Mouse (Mus musculus): ENCODE measurements around the gene Rgs3. TPM values are rescaled to one million over a fixed set of nuclear protein-coding genes. Genes with fewer than 3 reads are reported as not detected.
A peak's percentile ranks its signal among the peaks of the same experiment; 100 is the strongest.

The Rgs3 gene
- polyA plus RNA-seq, 1 experiment from 2014 or later, result 54.3 TPM

DNA sequence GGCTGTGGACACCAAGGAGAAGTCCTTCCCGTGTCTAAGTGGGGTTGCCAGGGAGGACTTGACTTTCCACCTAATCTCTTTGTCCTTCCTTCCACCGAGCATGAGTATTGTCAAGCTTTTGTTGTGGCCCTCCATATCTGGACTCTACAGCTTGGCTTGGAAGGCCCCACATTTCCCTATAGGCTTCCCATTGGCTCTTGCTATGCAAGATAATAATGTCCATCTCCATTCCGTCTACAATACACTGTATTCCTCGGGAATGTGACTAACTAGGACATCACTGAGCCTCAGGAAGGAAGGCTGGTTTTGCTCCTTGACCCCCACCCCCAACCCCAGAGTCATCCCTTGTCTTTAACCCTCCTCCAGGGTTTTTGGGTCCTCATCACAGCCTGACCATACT lies 44.0 kb downstream of the Rgs3 start:
- H3K9me3 ChIP-seq (replicated peaks; ENCODE audit: control insufficient read depth, low read length), result 0 out of 2 replicates have a peak, but pooled peaks cover 3% of the 10 kb centered on the region
- ATAC-seq (replicated peaks; ENCODE audit: insufficient number of reproducible peaks, low FRiP score, low TSS enrichment), result no peak
- no peak overlapping the region for H3K9ac ChIP-seq (ENCODE audit: low read depth, low read length)
- no peak overlapping the region for H3K4me3 ChIP-seq (ENCODE audit: low read depth, low read length)
- H3K27ac ChIP-seq (ENCODE audit: low read depth, low read length), result no peak overlapping the region
- no peaks in the 10 kb centered on the region for H3K36me3 ChIP-seq (ENCODE audit: control insufficient read depth, insufficient read depth, low read length)
- no peak overlapping the region for H3K4me2 ChIP-seq
- H3K4me1 ChIP-seq (ENCODE audit: control insufficient read depth, insufficient read depth, low read length), result no peaks in the 10 kb centered on the region; the same call in none of the 2 replicates
- peaks cover 51% of the 10 kb centered on the region for H3K27me3 ChIP-seq (ENCODE audit: control insufficient read depth, insufficient read depth, low read length)
- 64% methylated on average over 4 of the region's 4 CpGs for WGBS (ENCODE audit: insufficient replicate concordance)

DNA sequence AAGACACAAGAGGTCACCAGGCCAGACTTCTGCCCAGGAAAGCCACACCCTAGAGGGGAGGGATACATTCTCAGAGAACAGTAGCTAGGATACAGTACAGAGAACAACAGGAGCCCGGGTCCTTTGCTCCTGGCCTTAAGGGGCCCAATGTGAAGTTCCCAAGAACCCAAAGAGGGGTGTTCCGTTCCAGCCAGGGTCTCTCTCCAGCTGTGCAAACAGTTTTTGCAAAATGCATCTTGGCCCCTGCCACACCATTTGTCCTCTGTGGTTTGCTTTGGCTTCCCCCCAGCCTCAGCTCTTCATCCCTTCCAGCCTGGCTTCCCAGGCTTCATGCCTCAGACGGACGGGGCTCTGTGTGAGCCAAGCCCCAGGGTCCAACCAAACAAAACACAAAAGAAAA lies 44.4 kb downstream of the Rgs3 start:
- H3K36me3 ChIP-seq (ENCODE audit: control insufficient read depth, insufficient read depth, low read length), result no peaks in the 10 kb centered on the region
- H3K4me2 ChIP-seq, result no peak overlapping the region
- no peak overlapping the region for H3K27ac ChIP-seq (ENCODE audit: low read depth, low read length)
- H3K9me3 ChIP-seq (replicated peaks; ENCODE audit: control insufficient read depth, low read length), result 0 out of 2 replicates have a peak, but pooled peaks cover 3% of the 10 kb centered on the region
- no peak for ATAC-seq (replicated peaks; ENCODE audit: insufficient number of reproducible peaks, low FRiP score, low TSS enrichment)
- H3K9ac ChIP-seq (ENCODE audit: low read depth, low read length), result no peak overlapping the region
- H3K4me3 ChIP-seq (ENCODE audit: low read depth, low read length), result no peak overlapping the region
- peaks cover 56% of the 10 kb centered on the region for H3K27me3 ChIP-seq (ENCODE audit: control insufficient read depth, insufficient read depth, low read length)
- H3K4me1 ChIP-seq (ENCODE audit: control insufficient read depth, insufficient read depth, low read length), result no peaks in the 10 kb centered on the region; the same call in none of the 2 replicates
- WGBS (ENCODE audit: insufficient replicate concordance), result 69% methylated on average over 4 of the region's 4 CpGs

GRCm38 (mm10) chr4:62605856-62606541 lies 46.4 kb downstream of the Rgs3 start:
- Histone ChIP-seq H3K9me3 (replicated peaks; ENCODE audit: control insufficient read depth, low read length) (0 out of 2 replicates have a peak, but pooled peaks cover 2% of the 10 kb centered on the region), H3K27ac (ENCODE audit: low read depth, low read length) (no peak overlapping the region), H3K4me2 (no peak overlapping the region), H3K4me1 (ENCODE audit: control insufficient read depth, insufficient read depth, low read length) (peaks cover 17% of the 10 kb centered on the region), H3K27me3 (ENCODE audit: control insufficient read depth, insufficient read depth, low read length) (peaks cover 59% of the 10 kb centered on the region), H3K9ac (ENCODE audit: low read depth, low read length) (no peak overlapping the region), H3K36me3 (ENCODE audit: control insufficient read depth, insufficient read depth, low read length) (no peaks in the 10 kb centered on the region), H3K4me3 (ENCODE audit: low read depth, low read length) (no peak overlapping the region)
- no peak for ATAC-seq (replicated peaks; ENCODE audit: insufficient number of reproducible peaks, low FRiP score, low TSS enrichment)
- 79% methylated on average over 9 of the region's 9 CpGs for WGBS (ENCODE audit: insufficient replicate concordance)

DNA sequence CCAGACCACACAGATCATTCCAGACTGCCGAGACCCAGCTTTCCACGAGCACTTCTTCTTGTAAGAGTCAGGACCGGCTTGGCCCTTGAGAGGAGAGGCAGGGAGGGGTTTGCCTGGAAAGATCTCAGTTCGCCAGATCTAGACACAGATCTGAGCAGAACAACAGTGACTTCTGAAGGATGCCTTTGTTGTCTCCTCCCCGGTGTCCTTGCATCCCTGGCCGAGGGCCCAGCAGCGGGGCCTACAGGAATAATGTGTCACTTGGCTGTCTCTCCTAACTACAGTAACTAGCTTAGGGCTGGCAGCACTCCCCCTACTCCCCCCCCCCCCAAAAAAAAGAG lies 46.9 kb downstream of the Rgs3 start:
- 57% methylated on average over 7 of the region's 7 CpGs for WGBS (ENCODE audit: insufficient replicate concordance)
- H3K4me3 ChIP-seq (ENCODE audit: low read depth, low read length), result no peak overlapping the region
- H3K36me3 ChIP-seq (ENCODE audit: control insufficient read depth, insufficient read depth, low read length), result no peaks in the 10 kb centered on the region
- H3K9ac ChIP-seq (ENCODE audit: low read depth, low read length), result no peak overlapping the region
- H3K9me3 ChIP-seq (replicated peaks; ENCODE audit: control insufficient read depth, low read length), result no peaks in the 10 kb centered on the region
- no peak overlapping the region for H3K4me2 ChIP-seq
- peaks cover 18% of the 10 kb centered on the region for H3K4me1 ChIP-seq (ENCODE audit: control insufficient read depth, insufficient read depth, low read length)
- H3K27ac ChIP-seq (ENCODE audit: low read depth, low read length), result no peak overlapping the region
- no peak for ATAC-seq (replicated peaks; ENCODE audit: insufficient number of reproducible peaks, low FRiP score, low TSS enrichment)
- peaks cover 61% of the 10 kb centered on the region for H3K27me3 ChIP-seq (ENCODE audit: control insufficient read depth, insufficient read depth, low read length)

- H3K4me2 ChIP-seq, result no peak overlapping the region
- no peaks in the 10 kb centered on the region for H3K36me3 ChIP-seq (ENCODE audit: control insufficient read depth, insufficient read depth, low read length)
- H3K4me1 ChIP-seq (ENCODE audit: control insufficient read depth, insufficient read depth, low read length), result peaks cover 18% of the 10 kb centered on the region
- peaks cover 61% of the 10 kb centered on the region for H3K27me3 ChIP-seq (ENCODE audit: control insufficient read depth, insufficient read depth, low read length)
- H3K4me3 ChIP-seq (ENCODE audit: low read depth, low read length), result no peak overlapping the region
- H3K9ac ChIP-seq (ENCODE audit: low read depth, low read length), result no peak overlapping the region
- no peak for ATAC-seq (replicated peaks; ENCODE audit: insufficient number of reproducible peaks, low FRiP score, low TSS enrichment)
- H3K27ac ChIP-seq (ENCODE audit: low read depth, low read length), result no peak overlapping the region
- WGBS (ENCODE audit: insufficient replicate concordance), result 63% methylated on average over 7 of the region's 7 CpGs
- no peaks in the 10 kb centered on the region for H3K9me3 ChIP-seq (replicated peaks; ENCODE audit: control insufficient read depth, low read length)
These were observed 47.3 kb downstream of the Rgs3 start for GRCm38 (mm10) chr4:62606905-62607304.

DNA sequence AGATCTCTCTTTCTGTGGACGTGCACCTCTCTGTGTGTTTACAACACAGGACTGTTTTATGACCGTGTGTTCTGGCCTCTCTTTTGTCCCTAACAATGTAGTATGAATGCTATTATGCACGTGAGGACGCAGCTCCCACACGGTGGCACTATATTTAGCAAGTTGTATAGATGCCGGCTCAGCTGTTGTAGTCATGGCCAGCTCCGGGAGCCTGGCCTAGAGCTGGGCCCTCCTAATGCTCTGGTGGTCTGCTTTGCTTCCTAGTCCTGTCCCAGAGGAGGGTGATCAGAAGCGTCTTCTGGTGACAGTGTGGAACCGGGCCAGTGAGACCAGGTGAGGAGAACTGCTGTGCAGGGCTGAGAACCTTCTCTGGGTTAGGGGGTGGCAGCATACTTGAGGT lies 47.7 kb downstream of the Rgs3 start:
- Histone ChIP-seq H3K27me3 (ENCODE audit: control insufficient read depth, insufficient read depth, low read length) (peaks cover 61% of the 10 kb centered on the region), H3K4me2 (no peak overlapping the region), H3K4me1 (ENCODE audit: control insufficient read depth, insufficient read depth, low read length) (peaks cover 18% of the 10 kb centered on the region), H3K36me3 (ENCODE audit: control insufficient read depth, insufficient read depth, low read length) (no peaks in the 10 kb centered on the region), H3K9ac (ENCODE audit: low read depth, low read length) (no peak overlapping the region), H3K4me3 (ENCODE audit: low read depth, low read length) (no peak overlapping the region), H3K9me3 (replicated peaks; ENCODE audit: control insufficient read depth, low read length) (no peaks in the 10 kb centered on the region), H3K27ac (ENCODE audit: low read depth, low read length) (no peak overlapping the region)
- WGBS (ENCODE audit: insufficient replicate concordance), result 39% methylated on average over 9 of the region's 9 CpGs
- ATAC-seq (replicated peaks; ENCODE audit: insufficient number of reproducible peaks, low FRiP score, low TSS enrichment), result no peak; the same call in 1 of the 2 replicates

GRCm38 (mm10) chr4:62607805-62608204 lies 48.2 kb downstream of the Rgs3 start:
- H3K27ac ChIP-seq (ENCODE audit: low read depth, low read length), result no peak overlapping the region
- no peak overlapping the region for H3K9ac ChIP-seq (ENCODE audit: low read depth, low read length)

DNA sequence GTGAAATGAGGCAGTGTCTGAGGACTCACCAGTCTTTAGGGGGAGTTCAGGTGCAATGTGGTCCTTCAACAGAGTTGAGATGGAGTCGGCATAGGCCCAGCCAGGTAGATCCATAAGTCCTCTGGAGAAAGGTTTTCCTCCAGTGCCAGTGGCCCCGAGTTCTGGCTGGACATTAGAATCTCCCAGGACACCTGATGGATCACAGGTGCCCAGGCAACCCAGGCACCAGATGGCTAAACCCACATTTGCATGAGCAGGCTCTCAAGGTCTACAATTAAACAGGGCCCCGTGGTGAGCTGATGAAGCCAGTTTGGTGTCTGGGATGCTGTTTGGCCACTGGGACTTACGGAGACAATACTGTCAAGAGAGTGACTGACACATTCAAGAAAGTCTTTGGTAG lies 49.7 kb downstream of the Rgs3 start:
- Histone ChIP-seq H3K36me3 (ENCODE audit: control insufficient read depth, insufficient read depth, low read length) (no peaks in the 10 kb centered on the region), H3K27ac (ENCODE audit: low read depth, low read length) (no peak overlapping the region), H3K4me3 (ENCODE audit: low read depth, low read length) (no peak overlapping the region), H3K4me1 (ENCODE audit: control insufficient read depth, insufficient read depth, low read length) (peaks cover 29% of the 10 kb centered on the region), H3K4me2 (no peak overlapping the region), H3K9ac (ENCODE audit: low read depth, low read length) (no peak overlapping the region), H3K27me3 (ENCODE audit: control insufficient read depth, insufficient read depth, low read length) (peaks cover 55% of the 10 kb centered on the region), H3K9me3 (replicated peaks; ENCODE audit: control insufficient read depth, low read length) (no peaks in the 10 kb centered on the region)
- ATAC-seq (replicated peaks; ENCODE audit: insufficient number of reproducible peaks, low FRiP score, low TSS enrichment), result no peak
- 77% methylated on average over 4 of the region's 4 CpGs for WGBS (ENCODE audit: insufficient replicate concordance)

More at GRCm38 (mm10) chr4:62607805-62608204, 48.2 kb downstream of the Rgs3 start:
- Histone ChIP-seq H3K4me3 (ENCODE audit: low read depth, low read length) (no peak overlapping the region), H3K4me1 (ENCODE audit: control insufficient read depth, insufficient read depth, low read length) (peaks cover 18% of the 10 kb centered on the region), H3K27me3 (ENCODE audit: control insufficient read depth, insufficient read depth, low read length) (peaks cover 62% of the 10 kb centered on the region), H3K4me2 (no peak overlapping the region), H3K9me3 (replicated peaks; ENCODE audit: control insufficient read depth, low read length) (no peaks in the 10 kb centered on the region), H3K36me3 (ENCODE audit: control insufficient read depth, insufficient read depth, low read length) (no peaks in the 10 kb centered on the region)
- ATAC-seq (replicated peaks; ENCODE audit: insufficient number of reproducible peaks, low FRiP score, low TSS enrichment), result no peak
- WGBS (ENCODE audit: insufficient replicate concordance), result 76% methylated on average over 6 of the region's 6 CpGs

- Histone ChIP-seq H3K4me3 (ENCODE audit: low read depth, low read length) (no peak overlapping the region), H3K27ac (ENCODE audit: low read depth, low read length) (peak overlapping the region; percentile 22; the same call in 1 of the 2 replicates), H3K36me3 (ENCODE audit: control insufficient read depth, insufficient read depth, low read length) (no peaks in the 10 kb centered on the region), H3K27me3 (ENCODE audit: control insufficient read depth, insufficient read depth, low read length) (peaks cover 56% of the 10 kb centered on the region), H3K9ac (ENCODE audit: low read depth, low read length) (no peak overlapping the region), H3K9me3 (replicated peaks; ENCODE audit: control insufficient read depth, low read length) (no peaks in the 10 kb centered on the region), H3K4me1 (ENCODE audit: control insufficient read depth, insufficient read depth, low read length) (peaks cover 32% of the 10 kb centered on the region), H3K4me2 (no peak overlapping the region; the same call in 1 of the 2 replicates)
- peak; percentile 62; the same call in 1 of the 2 replicates for ATAC-seq (replicated peaks; ENCODE audit: insufficient number of reproducible peaks, low FRiP score, low TSS enrichment)
- 30% methylated on average over 16 of the region's 16 CpGs for WGBS (ENCODE audit: insufficient replicate concordance)
These were observed 50.6 kb downstream of the Rgs3 start for GRCm38 (mm10) chr4:62610142-62610675.
